Mouse (Mus musculus): ENCODE measurements at regions not wholly inside any gene's neighbourhood (a gene's known extent, or its start where the extent isn't known, plus 50 kb on each side); places are given as distances from the start of the nearest gene placed in this dataset.

GRCm38 (mm10) chr12:9237538-9237937, 207.7 kb downstream of the Ttc32 start:
- Histone ChIP-seq H3K9me3 (replicated peaks; ENCODE audit: control insufficient read depth, low read length) (no peaks in the 10 kb centered on the region), H3K4me3 (ENCODE audit: low read depth, low read length) (no peak overlapping the region), H3K4me2 (no peak overlapping the region), H3K4me1 (ENCODE audit: control insufficient read depth, insufficient read depth, low read length) (no peaks in the 10 kb centered on the region), H3K9ac (ENCODE audit: low read depth, low read length) (no peak overlapping the region), H3K27me3 (ENCODE audit: control insufficient read depth, insufficient read depth, low read length) (no peaks in the 10 kb centered on the region), H3K27ac (ENCODE audit: low read depth, low read length) (no peak overlapping the region), H3K36me3 (ENCODE audit: control insufficient read depth, insufficient read depth, low read length) (no peaks in the 10 kb centered on the region)
- 50% methylated on average over 6 of the region's 6 CpGs for WGBS (ENCODE audit: insufficient replicate concordance)
- no peak for ATAC-seq (replicated peaks; ENCODE audit: insufficient number of reproducible peaks, low FRiP score, low TSS enrichment)

- H3K4me2 ChIP-seq = no peak overlapping the region
- H3K4me1 ChIP-seq (ENCODE audit: control insufficient read depth, insufficient read depth, low read length) = no peaks in the 10 kb centered on the region
- no peaks in the 10 kb centered on the region for H3K36me3 ChIP-seq (ENCODE audit: control insufficient read depth, insufficient read depth, low read length)
- H3K27ac ChIP-seq (ENCODE audit: low read depth, low read length) = no peak overlapping the region
- H3K9ac ChIP-seq (ENCODE audit: low read depth, low read length) = no peak overlapping the region
- no peaks in the 10 kb centered on the region for H3K9me3 ChIP-seq (replicated peaks; ENCODE audit: control insufficient read depth, low read length)
- ATAC-seq (replicated peaks; ENCODE audit: insufficient number of reproducible peaks, low FRiP score, low TSS enrichment) = no peak
- no peaks in the 10 kb centered on the region for H3K27me3 ChIP-seq (ENCODE audit: control insufficient read depth, insufficient read depth, low read length)
- no peak overlapping the region for H3K4me3 ChIP-seq (ENCODE audit: low read depth, low read length)
- 55% methylated on average over 1 of the region's 1 CpGs for WGBS (ENCODE audit: insufficient replicate concordance)
Measured at GRCm38 (mm10) chr12:9237955-9238354, 208.2 kb downstream of the Ttc32 start.

GRCm38 (mm10) chr12:9247506-9247905, 217.7 kb downstream of the Ttc32 start:
- Histone ChIP-seq H3K27ac (ENCODE audit: low read depth, low read length) (no peak overlapping the region), H3K27me3 (ENCODE audit: control insufficient read depth, insufficient read depth, low read length) (no peaks in the 10 kb centered on the region), H3K36me3 (ENCODE audit: control insufficient read depth, insufficient read depth, low read length) (no peaks in the 10 kb centered on the region), H3K9ac (ENCODE audit: low read depth, low read length) (no peak overlapping the region), H3K9me3 (replicated peaks; ENCODE audit: control insufficient read depth, low read length) (no peaks in the 10 kb centered on the region), H3K4me1 (ENCODE audit: control insufficient read depth, insufficient read depth, low read length) (no peaks in the 10 kb centered on the region), H3K4me3 (ENCODE audit: low read depth, low read length) (no peak overlapping the region), H3K4me2 (no peak overlapping the region)
- no peak for ATAC-seq (replicated peaks; ENCODE audit: insufficient number of reproducible peaks, low FRiP score, low TSS enrichment)
- WGBS (ENCODE audit: insufficient replicate concordance) = 61% methylated on average over 5 of the region's 5 CpGs

DNA sequence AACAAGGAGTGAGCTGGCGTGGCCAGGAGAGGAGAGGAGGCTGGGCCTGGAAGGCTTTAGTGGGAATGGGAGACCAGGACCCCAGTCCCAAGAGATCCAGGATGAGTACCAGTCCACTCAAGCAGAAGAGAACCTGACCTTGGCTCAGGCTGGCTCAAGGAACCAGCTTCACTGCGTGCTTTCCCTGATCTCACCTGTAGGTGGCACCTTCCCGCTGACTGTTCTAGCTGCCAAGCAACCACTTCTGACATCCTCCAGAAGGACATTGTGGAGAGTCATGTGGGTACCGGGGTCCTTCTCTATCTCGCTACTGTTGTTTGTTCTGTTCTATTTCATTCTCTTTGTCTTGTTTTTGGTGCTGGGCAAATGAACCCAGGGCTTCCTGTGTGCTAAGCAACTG, 222.0 kb downstream of the Ttc32 start:
- Histone ChIP-seq H3K4me2 (no peak overlapping the region), H3K27me3 (ENCODE audit: control insufficient read depth, insufficient read depth, low read length) (no peaks in the 10 kb centered on the region), H3K4me3 (ENCODE audit: low read depth, low read length) (no peak overlapping the region), H3K9me3 (replicated peaks; ENCODE audit: control insufficient read depth, low read length) (no peaks in the 10 kb centered on the region), H3K9ac (ENCODE audit: low read depth, low read length) (no peak overlapping the region), H3K36me3 (ENCODE audit: control insufficient read depth, insufficient read depth, low read length) (no peaks in the 10 kb centered on the region), H3K27ac (ENCODE audit: low read depth, low read length) (no peak overlapping the region), H3K4me1 (ENCODE audit: control insufficient read depth, insufficient read depth, low read length) (no peaks in the 10 kb centered on the region; the same call in 1 of the 2 replicates)
- WGBS (ENCODE audit: insufficient replicate concordance) = 23% methylated on average over 5 of the region's 5 CpGs
- ATAC-seq (replicated peaks; ENCODE audit: insufficient number of reproducible peaks, low FRiP score, low TSS enrichment) = no peak

- Histone ChIP-seq H3K9me3 (replicated peaks; ENCODE audit: control insufficient read depth, low read length) (no peaks in the 10 kb centered on the region), H3K4me3 (ENCODE audit: low read depth, low read length) (no peak overlapping the region), H3K9ac (ENCODE audit: low read depth, low read length) (no peak overlapping the region), H3K27me3 (ENCODE audit: control insufficient read depth, insufficient read depth, low read length) (no peaks in the 10 kb centered on the region), H3K27ac (ENCODE audit: low read depth, low read length) (no peak overlapping the region), H3K4me2 (no peak overlapping the region), H3K36me3 (ENCODE audit: control insufficient read depth, insufficient read depth, low read length) (no peaks in the 10 kb centered on the region), H3K4me1 (ENCODE audit: control insufficient read depth, insufficient read depth, low read length) (no peaks in the 10 kb centered on the region; the same call in 1 of the 2 replicates)
- ATAC-seq (replicated peaks; ENCODE audit: insufficient number of reproducible peaks, low FRiP score, low TSS enrichment) = no peak
- WGBS (ENCODE audit: insufficient replicate concordance) = 18% methylated on average over 19 of the region's 19 CpGs
Measured at GRCm38 (mm10) chr12:9253306-9254074, 223.7 kb downstream of the Ttc32 start.

GRCm38 (mm10) chr12:9254301-9254860, 224.6 kb downstream of the Ttc32 start:
- 67% methylated on average over 6 of the region's 6 CpGs for WGBS (ENCODE audit: insufficient replicate concordance)
- no peak for ATAC-seq (replicated peaks; ENCODE audit: insufficient number of reproducible peaks, low FRiP score, low TSS enrichment)
- Histone ChIP-seq H3K4me3 (ENCODE audit: low read depth, low read length) (no peak overlapping the region), H3K27me3 (ENCODE audit: control insufficient read depth, insufficient read depth, low read length) (no peaks in the 10 kb centered on the region), H3K36me3 (ENCODE audit: control insufficient read depth, insufficient read depth, low read length) (no peaks in the 10 kb centered on the region), H3K9me3 (replicated peaks; ENCODE audit: control insufficient read depth, low read length) (no peaks in the 10 kb centered on the region), H3K9ac (ENCODE audit: low read depth, low read length) (no peak overlapping the region), H3K27ac (ENCODE audit: low read depth, low read length) (no peak overlapping the region), H3K4me2 (no peak overlapping the region), H3K4me1 (ENCODE audit: control insufficient read depth, insufficient read depth, low read length) (no peaks in the 10 kb centered on the region; the same call in 1 of the 2 replicates)

DNA sequence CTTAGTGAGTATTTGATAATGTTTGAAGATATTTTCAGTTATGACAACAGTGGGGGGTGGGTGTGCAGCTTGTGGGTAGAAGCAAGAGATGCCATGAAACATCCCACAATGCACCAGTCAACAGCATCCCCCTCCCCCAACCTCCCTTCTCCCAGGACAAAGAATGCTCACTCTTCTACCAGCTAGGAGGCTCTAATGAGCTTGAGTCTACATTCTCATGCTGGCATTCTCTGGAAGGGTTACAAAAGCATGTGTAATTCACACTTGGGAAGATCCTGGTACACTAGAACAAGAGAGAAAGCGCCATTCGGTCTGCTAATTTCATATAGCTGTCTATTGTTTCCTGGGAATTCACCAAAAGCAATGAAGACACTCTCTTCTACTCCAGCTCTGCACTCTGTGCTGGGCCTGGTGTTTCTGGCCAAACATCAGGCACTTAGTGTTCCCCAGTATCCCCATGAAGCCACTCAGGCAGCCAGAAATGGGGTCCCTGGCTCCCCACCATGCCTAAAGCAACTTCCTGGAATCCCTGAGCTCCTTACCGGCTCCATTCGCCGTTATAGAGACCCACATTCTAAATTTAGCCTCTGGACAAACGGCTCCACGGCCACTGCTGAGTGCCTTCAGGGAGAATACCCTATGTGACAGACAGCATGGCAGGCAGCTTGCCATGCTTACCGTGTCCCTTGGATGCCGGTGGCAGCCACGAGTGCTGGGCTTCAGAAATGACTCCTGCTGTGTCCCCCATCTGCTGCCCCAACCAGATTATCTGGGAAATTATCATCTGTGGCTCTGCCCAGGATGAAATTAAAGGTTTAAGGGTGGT, 226.1 kb downstream of the Ttc32 start:
- Histone ChIP-seq H3K4me3 (ENCODE audit: low read depth, low read length) (no peak overlapping the region), H3K9me3 (replicated peaks; ENCODE audit: control insufficient read depth, low read length) (no peaks in the 10 kb centered on the region), H3K4me1 (ENCODE audit: control insufficient read depth, insufficient read depth, low read length) (no peaks in the 10 kb centered on the region; the same call in 1 of the 2 replicates), H3K9ac (ENCODE audit: low read depth, low read length) (no peak overlapping the region), H3K27me3 (ENCODE audit: control insufficient read depth, insufficient read depth, low read length) (no peaks in the 10 kb centered on the region), H3K36me3 (ENCODE audit: control insufficient read depth, insufficient read depth, low read length) (no peaks in the 10 kb centered on the region), H3K27ac (ENCODE audit: low read depth, low read length) (no peak overlapping the region), H3K4me2 (no peak overlapping the region)
- WGBS (ENCODE audit: insufficient replicate concordance) = 47% methylated on average over 10 of the region's 10 CpGs
- ATAC-seq (replicated peaks; ENCODE audit: insufficient number of reproducible peaks, low FRiP score, low TSS enrichment) = no peak

DNA sequence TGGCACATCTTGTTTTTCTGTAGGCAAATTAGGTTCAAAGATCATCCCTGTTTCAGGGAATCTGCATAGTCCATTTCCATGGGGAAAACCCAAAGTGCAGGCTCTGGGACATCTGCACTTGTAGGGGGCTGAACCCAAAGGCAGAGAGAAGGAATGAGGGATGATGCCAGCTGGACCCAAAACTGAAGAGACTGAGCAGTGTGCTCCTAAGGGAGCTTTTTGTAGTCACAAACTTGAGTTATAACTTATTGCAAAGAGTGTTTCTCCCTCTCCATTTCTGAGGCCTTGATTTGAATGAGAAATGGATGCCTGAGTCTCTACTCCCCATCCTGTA, 226.7 kb downstream of the Ttc32 start:
- H3K4me2 ChIP-seq = no peak overlapping the region
- no peaks in the 10 kb centered on the region for H3K27me3 ChIP-seq (ENCODE audit: control insufficient read depth, insufficient read depth, low read length)
- H3K4me3 ChIP-seq (ENCODE audit: low read depth, low read length) = no peak overlapping the region
- H3K4me1 ChIP-seq (ENCODE audit: control insufficient read depth, insufficient read depth, low read length) = no peaks in the 10 kb centered on the region; the same call in 1 of the 2 replicates
- no peak overlapping the region for H3K27ac ChIP-seq (ENCODE audit: low read depth, low read length)
- no peak overlapping the region for H3K9ac ChIP-seq (ENCODE audit: low read depth, low read length)
- ATAC-seq (replicated peaks; ENCODE audit: insufficient number of reproducible peaks, low FRiP score, low TSS enrichment) = no peak
- H3K9me3 ChIP-seq (replicated peaks; ENCODE audit: control insufficient read depth, low read length) = no peaks in the 10 kb centered on the region
- no peaks in the 10 kb centered on the region for H3K36me3 ChIP-seq (ENCODE audit: control insufficient read depth, insufficient read depth, low read length)

All from heart, embryonic 11.5 days (tissue).